Mouse (Mus musculus) cerebellum, postnatal 4 days (tissue): ENCODE measurements around the gene Tspo2.

Source experiments
- DNase-seq, 2 experiments: peaks; one replicate each; pipeline ENCODE4 v3.0.0; 2022; ENCODE audit warnings: low spot score in 2 of 2, mixed read lengths in 1 of 2

Tspo2 gene

DNA sequence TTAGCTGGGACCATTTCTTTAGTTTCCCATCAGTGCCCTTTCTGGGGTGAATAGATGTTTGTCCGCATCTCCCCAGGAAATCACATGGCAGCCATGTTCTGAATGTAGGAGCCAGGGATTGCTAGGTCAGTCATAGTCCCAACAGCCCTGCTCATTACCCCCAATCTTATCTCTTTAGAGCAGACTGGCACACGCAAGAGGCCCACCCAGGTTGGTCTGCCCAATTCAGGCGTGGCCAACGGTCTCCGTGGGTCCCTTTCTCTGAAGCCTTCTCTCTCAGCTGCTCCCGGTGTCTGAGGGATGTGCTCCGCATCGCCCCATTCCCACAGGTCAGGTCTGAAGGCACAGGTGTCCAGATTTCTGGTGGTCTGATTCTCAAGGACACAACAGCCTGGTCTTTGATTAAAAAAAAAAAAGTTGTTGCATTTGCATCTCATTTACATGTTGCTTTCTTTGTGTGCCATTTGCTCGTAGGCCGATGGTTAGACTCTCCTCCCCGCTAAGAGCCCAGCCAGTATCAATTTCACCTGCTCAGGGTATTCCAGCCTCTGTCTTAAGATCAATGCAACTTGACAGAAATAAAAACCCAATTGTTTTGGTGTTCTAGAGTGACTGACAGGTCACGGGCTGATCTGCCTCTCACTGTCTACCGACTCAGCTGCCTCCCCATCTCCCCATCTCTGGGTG lies 513 bp downstream of the Tspo2 start:
- DNase-seq: no peak

DNA sequence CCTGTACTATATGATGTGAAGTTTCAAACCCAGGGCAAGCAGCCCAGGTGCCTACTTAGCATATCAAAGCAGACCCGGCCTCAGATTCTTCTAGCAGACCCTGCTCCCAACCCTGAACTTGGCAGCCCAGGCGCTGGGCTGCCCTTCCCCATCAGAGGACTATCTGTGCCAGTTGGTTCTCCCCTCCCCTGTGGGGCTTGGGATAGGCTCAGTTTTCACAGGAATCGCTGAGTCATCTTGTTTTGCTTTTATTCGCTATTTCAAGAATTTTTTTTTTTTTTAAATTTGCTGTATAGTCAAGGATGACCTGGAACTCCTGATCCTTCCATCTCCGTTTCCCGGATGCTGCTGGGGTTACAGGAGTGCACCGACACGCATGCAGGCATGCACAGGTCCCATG lies 3.6 kb downstream of the Tspo2 start:
- no peak for DNase-seq

DNA sequence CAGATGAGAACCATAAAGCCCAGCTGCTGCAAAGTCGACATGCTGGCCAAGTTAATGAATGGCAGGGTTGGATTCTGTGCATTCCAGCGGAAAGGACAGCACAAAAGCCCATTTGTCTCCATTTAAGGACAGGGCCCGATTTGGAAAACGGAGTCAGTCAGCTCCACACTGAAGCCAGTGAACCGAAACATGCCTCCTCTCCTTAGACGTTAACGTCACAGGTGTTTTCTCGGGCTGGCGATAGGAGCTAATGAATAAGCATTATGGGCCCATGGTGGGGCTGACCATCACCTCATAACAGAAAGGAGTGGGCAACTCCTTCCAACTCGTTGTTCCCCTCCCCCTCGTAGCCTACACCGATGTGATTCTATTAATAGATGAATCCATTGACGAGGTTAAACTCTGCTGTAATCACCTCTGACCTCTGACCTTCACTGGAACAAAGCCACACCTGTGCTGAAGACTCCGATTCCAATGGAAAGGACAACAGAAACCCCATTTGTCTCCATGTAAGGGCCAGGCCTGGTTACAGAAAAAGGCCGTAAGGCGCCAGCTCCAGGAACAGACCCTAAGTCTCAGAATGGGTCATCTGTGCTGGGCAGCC lies 7.7 kb downstream of the Tspo2 start:
- no peak for DNase-seq

DNA sequence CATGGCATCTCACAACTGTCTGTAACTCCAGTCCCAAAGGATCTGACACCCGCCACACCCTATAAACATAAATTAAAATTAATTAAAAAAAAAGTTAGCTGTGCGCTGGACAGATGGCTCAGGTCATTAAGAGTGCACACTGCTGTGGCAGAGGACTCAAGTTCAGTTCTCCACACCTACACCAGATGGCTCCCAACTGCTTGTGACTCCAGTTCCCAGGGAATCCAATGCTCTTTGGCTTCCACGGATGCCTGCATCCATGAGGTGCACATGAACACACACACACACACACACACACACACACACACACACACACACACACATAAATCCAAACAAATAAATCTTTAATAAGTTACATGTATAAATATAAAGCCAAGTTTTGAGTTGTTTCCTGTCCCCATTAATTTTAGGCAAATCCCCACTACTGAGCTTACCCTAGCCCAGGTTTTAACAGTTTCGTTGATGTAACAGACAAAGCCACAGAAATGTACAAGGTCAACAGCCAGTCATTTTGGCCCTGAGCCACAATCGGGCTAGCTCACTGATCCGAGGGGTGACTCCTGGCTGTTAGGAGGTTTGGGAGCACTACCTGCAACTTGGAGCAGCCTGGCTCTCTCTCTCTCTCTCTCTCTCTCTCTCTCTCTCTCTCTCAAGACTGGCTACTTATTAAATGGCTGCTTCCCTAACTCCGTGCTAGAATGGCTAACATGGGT lies 8.4 kb downstream of the Tspo2 start:
- no peak for DNase-seq

DNA sequence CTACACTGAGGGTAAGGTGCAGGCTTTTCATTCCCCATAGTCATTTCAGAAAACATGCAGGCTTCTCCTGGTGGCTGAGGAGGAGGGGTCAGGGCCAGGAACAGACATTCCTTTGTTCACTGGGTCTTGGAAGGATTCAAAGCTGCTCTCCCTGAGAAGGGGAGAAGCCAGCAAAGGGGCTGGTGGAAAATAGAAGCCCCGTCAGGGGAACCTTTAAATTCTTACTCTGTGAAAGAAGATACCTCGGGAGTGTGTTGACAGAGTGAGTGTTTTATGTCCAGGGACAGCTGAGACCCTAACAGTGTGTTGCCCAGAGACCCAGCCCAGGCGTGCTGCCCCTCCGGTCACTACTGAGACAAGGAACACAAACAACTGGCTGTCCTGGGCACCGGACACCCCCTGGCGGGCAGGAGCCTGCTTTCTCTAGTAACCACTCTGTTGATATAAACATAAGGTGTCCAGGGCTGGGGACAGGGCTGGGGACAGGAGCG lies 13.9 kb downstream of the Tspo2 start:
- no peak for DNase-seq

DNA sequence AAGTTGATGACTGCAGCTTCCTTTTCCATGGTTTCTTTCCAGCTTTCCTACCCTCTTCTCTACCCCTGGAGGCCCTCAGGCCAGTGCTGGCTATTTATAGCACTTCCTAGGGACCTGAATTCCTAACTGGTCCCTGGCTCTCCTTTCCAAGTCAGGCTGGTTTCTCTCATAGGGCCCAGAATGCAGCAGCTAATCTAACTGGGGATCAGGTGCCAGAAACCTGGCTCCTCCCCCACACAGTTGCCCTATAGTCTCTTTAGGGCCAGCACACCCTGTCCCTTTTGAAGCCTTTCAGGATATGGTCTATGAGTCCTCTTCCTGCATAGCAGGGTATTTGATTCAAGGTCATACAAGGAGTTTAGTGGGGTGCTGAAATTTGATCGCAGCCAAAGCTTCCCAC lies 14.8 kb downstream of the Tspo2 start:
- DNase-seq: no peak

DNA sequence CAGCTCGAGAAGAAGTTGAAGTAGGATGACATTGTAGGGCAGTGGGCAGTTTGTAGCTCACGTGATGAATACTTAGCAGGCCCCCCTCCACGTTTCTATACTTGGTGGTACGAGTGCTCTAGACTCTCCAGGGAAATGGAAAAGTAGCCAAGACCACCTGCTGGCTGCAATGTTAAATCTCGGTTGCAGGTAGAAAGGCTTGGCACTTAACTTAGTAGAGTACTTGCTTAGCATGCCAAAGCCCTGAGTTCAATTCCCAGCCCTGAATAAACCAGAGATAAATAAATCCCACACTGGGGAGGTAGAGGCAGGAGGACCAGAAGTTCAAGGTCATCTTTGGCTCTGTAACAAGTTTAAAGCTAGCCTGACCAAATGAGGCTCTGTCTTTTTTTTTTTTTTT lies 16.8 kb downstream of the Tspo2 start:
- DNase-seq: no peak

DNA sequence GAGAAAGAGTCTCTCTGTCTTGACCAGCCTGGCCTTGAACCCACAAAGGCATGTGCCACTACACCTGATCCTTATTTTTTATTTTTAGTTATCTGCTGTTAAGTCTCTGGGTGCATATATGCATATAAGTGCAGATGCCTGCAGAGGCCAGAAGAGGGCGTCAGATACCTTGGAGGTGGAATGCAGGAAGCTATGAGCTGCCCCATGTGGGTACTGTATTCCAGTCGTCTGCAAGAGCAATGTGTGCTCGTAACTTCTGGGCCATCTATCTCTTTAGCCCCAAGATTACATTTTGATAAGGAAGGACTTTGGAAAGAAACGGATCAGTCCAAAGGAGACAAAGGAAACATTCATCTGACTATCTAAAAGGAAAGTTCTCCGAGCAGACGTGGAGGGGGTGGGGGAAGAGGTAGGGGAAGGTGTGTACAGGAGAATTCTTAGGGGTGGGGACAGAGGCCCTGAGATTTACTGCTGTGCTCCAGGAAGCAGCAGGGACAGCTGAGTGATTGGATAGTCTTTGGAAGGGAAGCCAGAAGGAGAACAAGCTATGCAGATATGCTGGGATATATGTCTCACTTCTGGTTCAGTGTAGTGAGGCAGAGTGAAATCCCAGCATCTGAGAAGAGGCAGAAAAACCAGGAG lies 17.5 kb downstream of the Tspo2 start:
- DNase-seq: no peak

DNA sequence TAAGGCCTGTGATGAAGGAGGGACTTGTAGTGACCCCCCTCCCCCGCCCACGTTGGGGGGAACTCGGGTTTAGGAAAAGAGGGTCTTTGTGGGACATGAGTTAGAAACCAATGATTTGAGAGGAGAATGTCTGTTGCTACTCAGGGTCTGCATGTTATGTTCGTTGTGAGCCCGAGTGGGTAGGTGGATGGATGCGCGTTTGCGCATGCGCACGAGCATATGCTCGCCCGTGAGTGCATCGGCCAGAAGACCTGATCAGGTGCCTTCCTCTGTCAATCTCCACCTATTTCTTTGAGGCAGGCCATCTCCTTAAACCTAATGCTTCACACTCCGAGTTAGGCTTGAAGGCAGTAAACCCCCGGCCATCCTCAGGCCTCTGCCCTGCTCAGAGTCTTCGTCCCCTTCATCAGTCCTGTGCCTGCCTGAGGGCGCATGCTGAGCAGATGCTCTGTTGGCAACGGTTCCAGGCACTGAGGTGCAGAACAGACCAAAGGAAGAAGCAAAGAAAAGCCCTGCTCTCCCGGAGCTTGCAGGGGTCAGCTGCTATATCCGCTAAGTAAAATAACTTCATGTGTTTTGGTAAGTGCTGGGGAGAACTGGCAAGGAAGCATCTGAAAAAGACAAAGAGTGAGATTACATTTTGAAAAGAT lies 18.2 kb downstream of the Tspo2 start:
- DNase-seq: peak in 1 of 2 experiments; percentile 32

DNA sequence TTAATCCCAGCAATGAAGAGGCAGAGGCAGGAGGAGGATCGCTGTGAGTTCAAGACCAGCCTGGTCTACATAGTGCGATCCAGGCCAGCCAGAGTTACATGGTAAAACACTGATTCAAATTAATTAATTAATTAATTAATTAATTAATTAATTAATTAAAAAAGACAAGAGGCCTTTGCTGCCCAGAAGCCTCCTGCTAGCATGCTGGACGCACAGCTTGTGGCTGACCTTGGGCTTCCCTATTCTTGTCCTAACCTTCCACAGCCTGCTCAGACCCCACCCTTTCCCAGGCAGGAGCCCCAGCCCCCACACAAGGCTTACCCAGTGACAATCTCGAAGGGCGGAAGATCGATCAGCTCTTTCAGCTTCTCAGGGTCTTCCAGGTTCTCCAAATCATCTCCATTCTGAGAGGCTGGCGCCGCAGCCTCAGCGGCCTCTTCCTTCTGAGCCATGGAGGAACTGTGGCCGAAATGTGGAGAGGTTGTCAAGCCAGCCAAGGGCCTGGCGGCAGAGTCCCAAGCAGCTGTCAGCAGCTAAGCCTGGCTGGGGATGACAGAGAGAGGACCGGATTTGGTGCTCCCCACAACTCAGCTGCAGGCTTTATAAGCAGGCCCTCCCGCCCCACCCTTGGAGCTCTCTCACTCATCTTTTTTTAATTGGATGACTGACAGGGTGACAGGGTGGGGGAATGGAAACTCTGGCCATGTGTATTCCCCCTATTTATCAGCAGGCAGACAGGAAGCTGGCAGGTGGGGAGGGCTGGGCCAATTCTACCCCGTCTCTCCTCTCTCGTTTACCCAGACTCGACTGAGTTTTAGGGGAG lies 19.0 kb downstream of the Tspo2 start, which contains the start of gene Apobec2:
Gene Apobec2 (minus strand): TSS at position 773 of the 823 bp plus-strand sequence.
- peak in 1 of 2 experiments; percentile 16 for DNase-seq

DNA sequence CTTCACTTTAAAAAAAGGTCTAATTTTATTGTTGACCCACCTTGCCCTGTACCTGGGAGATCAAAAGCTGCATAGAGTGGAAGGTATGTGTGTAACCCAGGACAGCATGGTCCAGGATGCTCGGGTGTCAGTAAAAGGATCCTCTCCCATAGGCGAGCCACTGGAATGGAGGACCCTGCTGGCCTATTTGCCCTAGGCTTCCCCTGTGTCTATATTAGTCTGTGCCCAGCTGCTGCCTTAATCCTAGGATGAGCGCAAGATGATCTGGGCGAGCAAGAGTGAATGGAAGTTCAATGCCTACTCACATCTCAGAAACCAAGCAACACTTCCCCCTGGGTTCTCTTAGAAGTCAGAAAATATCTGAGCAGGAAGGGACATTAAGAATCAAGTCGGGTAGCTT lies 20.3 kb downstream of the Tspo2 start:
- DNase-seq: no peak

DNA sequence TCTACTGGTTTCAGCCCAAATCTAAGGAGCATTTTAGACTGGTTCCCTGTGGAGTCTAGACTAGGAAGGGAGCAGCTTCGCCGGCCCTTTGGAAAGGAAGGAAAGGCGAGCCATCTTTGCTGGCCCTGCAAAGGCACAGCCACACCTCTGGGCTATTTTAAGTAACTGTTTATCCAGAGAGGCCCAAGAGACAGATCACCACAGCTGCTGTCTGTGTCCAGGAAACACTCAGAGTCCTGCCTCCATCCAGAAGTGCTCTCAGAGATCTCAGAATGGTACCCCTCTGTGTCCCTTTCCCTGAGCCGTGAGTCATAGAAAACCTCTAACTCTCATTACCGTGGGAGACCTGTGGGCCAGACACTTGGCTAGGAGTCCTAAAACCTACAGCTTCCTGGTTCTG lies 20.9 kb downstream of the Tspo2 start:
- no peak for DNase-seq

DNA sequence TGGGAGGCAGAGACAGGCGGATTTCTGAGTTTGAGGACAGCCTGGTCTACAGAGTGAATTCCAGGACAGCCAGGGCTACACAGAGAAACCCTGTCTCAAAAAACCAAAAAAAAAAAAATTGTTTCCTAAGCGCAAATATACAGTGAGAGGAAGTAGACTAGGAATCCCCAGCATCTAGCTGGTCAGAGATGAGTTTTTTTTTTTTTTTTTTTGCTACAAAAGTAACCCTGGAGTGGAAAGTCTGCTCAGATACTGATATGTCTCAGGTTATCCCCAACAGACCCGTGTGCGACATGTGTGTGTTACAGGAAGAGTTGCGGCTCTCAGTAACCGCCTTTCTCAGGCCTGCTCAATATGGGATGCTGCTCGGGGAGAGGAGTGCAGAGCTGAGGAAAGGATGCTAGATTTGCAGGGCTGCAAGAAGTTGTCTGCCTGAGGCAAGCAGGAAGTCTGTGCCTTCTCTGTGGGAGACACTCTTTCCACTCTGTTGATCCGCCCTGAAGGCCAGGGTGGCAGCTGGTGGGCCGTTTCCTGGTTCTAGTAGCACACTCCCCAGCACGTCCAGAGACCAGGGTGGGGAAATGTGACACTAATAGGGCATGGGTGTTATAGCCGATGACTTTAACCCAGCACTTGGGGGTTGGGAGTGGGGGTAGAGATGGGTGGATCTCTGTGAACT lies 23.3 kb downstream of the Tspo2 start:
- no peak for DNase-seq

DNA sequence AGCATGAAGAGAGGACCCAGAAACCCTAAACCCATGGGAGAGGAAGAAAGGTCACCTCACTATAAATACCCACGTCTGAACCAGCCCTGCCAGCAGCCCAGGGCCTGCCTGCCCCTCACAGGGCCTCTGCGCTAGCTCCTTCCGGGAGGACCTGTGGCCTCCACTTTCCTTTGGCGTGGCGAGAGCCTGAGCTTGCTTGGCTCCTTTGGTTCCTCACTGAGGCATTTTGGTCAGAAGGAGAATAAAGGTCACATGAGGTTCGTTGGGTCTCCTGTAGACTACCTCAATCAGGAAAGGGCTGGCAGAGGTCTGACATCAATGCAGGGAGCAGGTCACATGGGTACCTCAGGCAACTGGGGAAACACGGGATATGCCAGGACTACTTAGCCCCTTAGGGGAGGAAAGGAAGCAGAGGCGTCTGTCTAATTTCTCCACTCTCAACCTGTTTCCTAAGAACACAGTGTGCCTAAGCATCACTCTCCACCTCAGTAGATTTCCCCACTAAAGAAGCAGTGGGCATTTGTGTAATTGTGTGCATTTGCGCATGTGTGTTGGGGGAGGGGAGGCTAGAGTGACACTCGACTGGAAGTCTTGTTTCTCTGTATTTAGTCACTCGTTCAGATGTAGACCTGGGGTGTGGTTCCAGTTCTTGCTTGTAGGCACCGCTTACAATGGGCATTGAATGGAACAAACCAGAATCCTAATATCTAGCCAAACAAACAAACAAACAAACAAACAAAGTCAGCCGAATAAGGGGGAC lies 24.2 kb downstream of the Tspo2 start:
- DNase-seq: no peak

DNA sequence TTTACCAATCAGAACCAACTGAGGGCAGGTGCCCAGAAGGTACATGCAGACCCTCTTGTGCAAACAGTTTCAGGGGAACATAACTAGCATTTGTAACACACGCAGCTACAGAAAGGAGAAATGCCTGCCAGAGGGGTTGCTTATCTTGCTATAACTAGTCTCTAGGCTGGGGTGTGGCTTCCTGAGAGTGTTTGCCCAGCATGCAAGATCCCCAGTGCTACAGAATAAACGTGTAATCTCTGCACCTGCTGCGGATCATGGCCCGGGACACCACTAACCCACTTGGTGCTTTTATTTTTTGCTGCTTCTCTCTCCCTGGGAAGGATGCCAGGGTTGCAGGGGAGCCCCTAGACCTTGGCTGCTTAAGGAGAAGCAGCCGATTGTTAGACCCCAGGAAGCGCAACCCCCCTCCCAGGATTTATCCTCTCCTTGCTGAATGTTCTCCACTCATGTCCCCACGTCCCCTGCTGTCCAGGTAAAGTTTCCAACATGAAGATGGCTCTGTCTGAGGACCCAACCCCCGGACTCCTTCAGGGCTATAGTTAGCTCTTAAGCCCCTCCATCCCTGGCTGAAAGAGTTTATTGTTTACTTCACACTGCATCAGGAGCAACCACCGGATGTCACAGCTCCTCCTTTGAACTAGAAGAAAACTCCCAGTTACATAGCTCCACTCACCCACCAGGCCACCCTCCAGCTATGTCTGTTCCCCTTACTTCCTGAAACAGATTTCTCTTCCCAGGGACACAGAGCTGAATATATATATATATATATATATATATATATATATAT lies 25.3 kb downstream of the Tspo2 start:
- DNase-seq: no peak

DNA sequence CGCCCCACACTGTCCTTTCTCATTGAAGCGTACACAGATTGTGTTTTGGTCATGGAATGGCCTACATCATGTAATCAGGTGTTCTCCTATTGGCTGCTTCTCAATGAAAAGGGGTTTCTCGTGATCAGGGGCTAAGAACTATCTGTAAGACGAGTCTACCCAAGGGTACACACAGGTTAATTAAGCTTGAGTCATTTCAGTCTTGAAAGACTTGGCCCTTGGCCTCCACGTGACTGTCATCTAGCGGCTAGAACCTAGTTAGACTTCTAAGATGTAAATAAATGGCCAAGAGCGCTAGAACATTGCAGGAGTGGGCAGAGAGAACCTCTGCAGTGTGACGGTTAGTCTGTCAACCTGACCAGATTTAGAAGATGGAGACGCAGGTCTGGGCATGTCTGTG lies 27.1 kb downstream of the Tspo2 start:
- no peak for DNase-seq

DNA sequence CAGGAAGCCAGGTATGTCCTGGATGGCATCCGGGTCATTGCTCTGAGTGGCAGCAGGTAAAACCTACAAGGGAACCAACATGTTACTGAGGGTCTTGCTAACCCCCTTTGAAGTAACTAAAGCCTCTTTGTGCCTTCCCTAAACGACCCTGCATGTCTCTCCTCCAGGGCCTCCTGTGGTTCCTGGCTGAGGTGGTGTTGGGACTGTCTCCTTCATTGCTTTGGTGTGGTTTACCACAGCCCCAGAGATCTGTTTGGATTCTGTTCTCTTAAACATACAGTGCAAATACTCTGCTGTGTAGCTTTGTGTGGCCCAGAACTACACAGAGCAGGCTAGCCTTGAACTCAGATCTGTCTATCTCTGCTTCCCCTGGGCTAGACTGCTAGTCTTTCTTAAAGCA lies 31.8 kb downstream of the Tspo2 start:
- no peak for DNase-seq

DNA sequence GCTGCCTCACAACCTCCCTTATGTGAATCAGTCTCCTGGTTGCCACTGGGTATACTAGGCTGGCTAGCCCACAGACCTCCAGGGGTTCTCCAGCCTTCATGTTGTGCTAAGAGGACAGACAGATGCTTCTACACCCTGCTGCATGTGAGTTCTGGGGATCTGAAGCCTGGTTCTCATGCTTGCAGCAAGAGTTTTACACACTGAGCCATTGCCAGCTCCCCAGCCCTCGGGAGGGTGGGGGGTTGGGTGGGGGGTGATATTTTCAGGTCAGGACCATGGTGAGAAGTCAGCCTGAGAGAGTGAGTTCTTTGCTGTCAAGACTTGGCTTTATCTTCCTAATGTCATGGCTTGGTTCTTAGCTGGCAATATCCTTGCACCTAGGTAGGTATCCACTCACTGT lies 32.5 kb downstream of the Tspo2 start:
- no peak for DNase-seq

DNA sequence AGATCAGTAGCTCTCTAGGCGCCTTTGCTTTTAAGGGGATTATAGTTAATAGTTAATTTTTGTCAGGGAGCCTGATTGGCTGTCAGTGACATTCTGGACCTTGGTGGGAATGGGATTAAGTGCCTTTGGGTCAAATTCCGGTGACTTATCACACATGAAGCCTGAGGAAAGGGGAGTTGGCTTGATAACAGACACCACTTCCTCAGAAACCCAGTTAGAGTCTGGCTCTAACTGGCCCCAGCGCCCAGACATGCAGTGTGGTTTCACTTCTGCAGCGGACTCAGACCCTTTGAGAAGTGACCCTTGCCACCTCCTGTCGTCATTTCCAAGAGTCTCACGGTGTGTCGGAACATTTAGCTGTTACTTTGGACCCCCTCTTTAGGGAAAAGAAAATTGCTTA lies 33.1 kb downstream of the Tspo2 start:
- DNase-seq: no peak
